Mouse (Mus musculus) urinary bladder, postnatal 36 days (tissue): ENCODE results near the gene Pdlim1.

ENCODE experiments used
- DNase-seq, 2 experiments: peaks; one replicate each; pipeline ENCODE4 v3.0.0; 2022; ENCODE audit warnings: low spot score in 2 of 2, mixed read lengths in 1 of 2

Gene Pdlim1

GRCm38 (mm10) chr19:40284704-40285103, 13.1 kb upstream of the Pdlim1 start:
- no peak for DNase-seq

- DNase-seq: no peak
Observed at GRCm38 (mm10) chr19:40283415-40283814, 11.8 kb upstream of the Pdlim1 start.

GRCm38 (mm10) chr19:40278372-40279023, 6.9 kb upstream of the Pdlim1 start:
- no peak for DNase-seq

- DNase-seq: no peak
Observed at GRCm38 (mm10) chr19:40277494-40277893, 5.9 kb upstream of the Pdlim1 start.

- no peak for DNase-seq
Observed at GRCm38 (mm10) chr19:40275401-40276188, 4.0 kb upstream of the Pdlim1 start.

GRCm38 (mm10) chr19:40272674-40273073, 1.0 kb upstream of the Pdlim1 start:
- no peak for DNase-seq

- peak; percentile 35 to 43 for DNase-seq
Observed at GRCm38 (mm10) chr19:40270351-40271307, 1.0 kb downstream of the Pdlim1 start.

GRCm38 (mm10) chr19:40269526-40269925, 2.1 kb downstream of the Pdlim1 start:
- no peak for DNase-seq

- DNase-seq: no peak
Observed at GRCm38 (mm10) chr19:40268493-40268892, 3.1 kb downstream of the Pdlim1 start.

- DNase-seq: no peak
Observed at GRCm38 (mm10) chr19:40267380-40267779, 4.3 kb downstream of the Pdlim1 start.

- DNase-seq: no peak
Observed at GRCm38 (mm10) chr19:40259485-40259884, 12.2 kb downstream of the Pdlim1 start.

GRCm38 (mm10) chr19:40257396-40257795, 14.2 kb downstream of the Pdlim1 start:
- DNase-seq: no peak

GRCm38 (mm10) chr19:40256376-40257050, 15.1 kb downstream of the Pdlim1 start:
- no peak for DNase-seq

- no peak for DNase-seq
Observed at GRCm38 (mm10) chr19:40255561-40255960, 16.1 kb downstream of the Pdlim1 start.

- DNase-seq: no peak
Observed at GRCm38 (mm10) chr19:40254741-40255140, 16.9 kb downstream of the Pdlim1 start.

- no peak for DNase-seq
Observed at GRCm38 (mm10) chr19:40253768-40254167, 17.9 kb downstream of the Pdlim1 start.

- no peak for DNase-seq
Observed at GRCm38 (mm10) chr19:40251115-40251514, 20.5 kb downstream of the Pdlim1 start.

- DNase-seq: no peak
Observed at GRCm38 (mm10) chr19:40249352-40249751, 22.3 kb downstream of the Pdlim1 start.

- no peak for DNase-seq
Observed at GRCm38 (mm10) chr19:40248476-40248875, 23.2 kb downstream of the Pdlim1 start.

GRCm38 (mm10) chr19:40247268-40247666, 24.4 kb downstream of the Pdlim1 start:
- no peak for DNase-seq

- DNase-seq: no peak
Observed at GRCm38 (mm10) chr19:40246646-40247267, 24.9 kb downstream of the Pdlim1 start.
